Mouse (Mus musculus): ENCODE results near the gene Psmd1.

- no peak for TF ChIP-seq POLR2A (IDR thresholded peaks at IDR 0.05; ENCODE audit: extremely low read depth, insufficient read depth, low read length)
- TF ChIP-seq CTCF (IDR thresholded peaks at IDR 0.05; ENCODE audit: extremely low read depth, insufficient read depth, low read length), result no peak
Observed at GRCm38 (mm10) chr1:86114141-86114540, 50.0 kb downstream of the Psmd1 start.
